Mouse (Mus musculus): ENCODE results near the gene Tmem246.
"Not testable (repeated sequence)": the region's sequence is repeated elsewhere in the genome, so short reads cannot be mapped to it uniquely, and the experiment has no call there.

GRCm38 (mm10) chr4:49624969-49625368, 27.3 kb upstream of the Tmem246 start:
- TF ChIP-seq POLR2A (IDR thresholded peaks at IDR 0.05; ENCODE audit: borderline replicate concordance, low read depth, low read length); CTCF (IDR thresholded peaks at IDR 0.05; ENCODE audit: low read depth, low read length): not testable (repeated sequence)
